Mouse (Mus musculus): ENCODE measurements around the gene Dpf2.
A peak's percentile ranks its signal among the peaks of the same experiment; 100 is the strongest.

Gene Dpf2

DNA sequence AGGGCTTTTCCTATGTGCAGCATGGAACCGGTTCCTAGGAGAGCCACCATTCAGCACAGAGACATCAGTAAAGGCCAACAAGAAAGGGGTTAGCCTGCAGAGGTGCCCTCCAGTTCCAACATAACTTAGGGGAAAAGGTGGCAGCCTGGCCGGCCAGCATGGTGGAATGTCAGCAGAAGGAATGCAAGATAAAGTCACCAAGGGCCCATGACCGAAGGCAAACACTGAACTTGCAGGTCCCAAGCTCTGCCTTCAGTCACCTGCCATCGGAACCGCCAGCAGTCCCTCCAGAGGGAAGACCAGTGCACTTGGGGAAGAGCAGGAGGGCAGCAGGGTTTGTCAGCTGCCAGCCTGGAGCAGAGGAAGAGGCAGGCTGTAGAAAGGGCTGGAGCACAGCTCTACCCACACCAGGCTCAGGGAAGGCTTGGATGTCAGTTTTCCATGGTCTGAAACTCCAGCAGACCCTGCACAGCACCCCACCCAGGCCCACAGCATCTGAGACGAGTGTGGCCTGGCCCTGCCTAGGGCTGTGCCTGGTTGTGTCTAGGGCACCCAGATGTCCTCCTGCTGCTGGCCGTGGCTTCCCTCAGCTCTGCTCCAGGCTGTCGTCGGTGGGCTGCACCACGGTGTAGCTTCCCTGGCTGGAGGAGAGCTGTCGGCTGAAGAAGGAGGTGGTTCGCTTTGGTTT is 60.6 kb downstream of the Dpf2 start:
- DNase-seq = no peak

DNA sequence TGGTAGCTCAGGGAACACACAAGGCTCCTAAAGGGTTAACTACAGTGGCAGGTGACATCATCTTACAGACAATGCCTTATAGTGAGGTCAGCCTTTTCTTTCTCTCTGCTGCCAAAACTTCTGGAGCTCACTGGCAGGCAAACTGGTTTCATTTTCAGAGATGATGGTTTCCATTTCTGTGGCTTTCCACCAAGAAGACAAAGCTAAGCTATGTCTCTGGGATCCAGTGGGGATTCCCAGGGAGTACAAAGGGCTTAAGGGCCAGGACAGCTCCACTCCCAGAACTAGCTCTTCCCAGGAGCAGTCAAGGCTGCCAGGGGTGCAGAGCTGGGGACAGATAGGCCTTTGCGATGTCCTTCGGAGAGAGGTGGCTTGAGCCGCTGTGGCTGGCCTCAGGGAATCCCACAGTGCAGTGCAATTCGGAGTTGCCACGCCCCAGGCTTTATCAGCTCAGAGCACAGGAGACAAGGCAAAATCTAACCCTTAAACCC is 61.3 kb downstream of the Dpf2 start:
- no peak for DNase-seq

DNA sequence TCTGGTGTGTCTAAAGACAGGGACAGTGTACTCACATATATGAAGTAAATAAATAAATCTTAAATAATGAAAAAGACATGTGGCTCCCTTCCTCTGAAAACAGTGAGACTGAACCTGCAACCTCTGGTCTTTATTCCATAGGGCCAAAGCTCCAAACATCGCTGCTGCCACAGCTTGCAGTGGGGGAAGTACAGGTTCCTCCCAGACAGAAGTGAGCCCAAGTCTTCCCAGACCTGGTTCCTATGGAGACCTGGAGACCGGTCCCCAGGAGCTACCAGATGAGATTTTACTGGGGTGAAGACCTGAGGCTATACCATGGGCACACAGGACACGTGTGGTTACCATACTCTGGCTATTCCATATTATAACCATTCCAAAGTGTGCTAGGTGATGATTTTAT is 62.0 kb downstream of the Dpf2 start:
- DNase-seq = no peak

DNA sequence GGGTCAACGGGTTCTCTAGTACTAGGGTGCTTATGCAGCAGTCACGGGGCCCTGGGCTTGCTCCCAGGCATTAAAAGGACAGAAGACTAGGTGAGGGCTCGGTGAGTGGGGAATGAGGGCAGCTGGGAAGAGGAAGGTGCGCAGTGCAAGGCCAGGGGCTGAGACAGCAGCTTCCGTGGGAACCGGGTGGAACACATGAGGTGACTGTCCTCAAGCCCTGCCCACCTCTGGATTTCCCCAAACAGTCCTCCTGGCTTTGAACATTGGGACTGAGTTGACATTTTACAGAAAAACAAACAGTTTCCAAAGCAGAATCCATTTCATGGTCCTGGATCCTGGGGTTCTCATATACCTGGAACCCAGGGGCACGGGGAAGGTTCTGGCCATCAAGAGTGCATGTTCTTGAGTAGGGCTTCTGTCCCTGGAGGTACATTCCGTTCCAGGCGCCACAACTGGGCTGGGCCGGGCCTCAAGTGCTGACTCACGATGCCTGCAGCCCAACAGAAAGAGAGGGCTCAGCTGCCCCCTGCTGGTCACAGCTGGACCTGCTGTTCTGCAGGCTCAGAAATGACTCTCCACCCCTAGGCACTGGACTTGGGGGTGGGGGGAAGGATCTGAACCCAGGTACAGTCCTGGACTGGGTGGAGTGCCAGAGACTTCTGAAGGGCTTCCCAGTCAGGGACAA is 62.8 kb downstream of the Dpf2 start:
- DNase-seq = peak; percentile 96

DNA sequence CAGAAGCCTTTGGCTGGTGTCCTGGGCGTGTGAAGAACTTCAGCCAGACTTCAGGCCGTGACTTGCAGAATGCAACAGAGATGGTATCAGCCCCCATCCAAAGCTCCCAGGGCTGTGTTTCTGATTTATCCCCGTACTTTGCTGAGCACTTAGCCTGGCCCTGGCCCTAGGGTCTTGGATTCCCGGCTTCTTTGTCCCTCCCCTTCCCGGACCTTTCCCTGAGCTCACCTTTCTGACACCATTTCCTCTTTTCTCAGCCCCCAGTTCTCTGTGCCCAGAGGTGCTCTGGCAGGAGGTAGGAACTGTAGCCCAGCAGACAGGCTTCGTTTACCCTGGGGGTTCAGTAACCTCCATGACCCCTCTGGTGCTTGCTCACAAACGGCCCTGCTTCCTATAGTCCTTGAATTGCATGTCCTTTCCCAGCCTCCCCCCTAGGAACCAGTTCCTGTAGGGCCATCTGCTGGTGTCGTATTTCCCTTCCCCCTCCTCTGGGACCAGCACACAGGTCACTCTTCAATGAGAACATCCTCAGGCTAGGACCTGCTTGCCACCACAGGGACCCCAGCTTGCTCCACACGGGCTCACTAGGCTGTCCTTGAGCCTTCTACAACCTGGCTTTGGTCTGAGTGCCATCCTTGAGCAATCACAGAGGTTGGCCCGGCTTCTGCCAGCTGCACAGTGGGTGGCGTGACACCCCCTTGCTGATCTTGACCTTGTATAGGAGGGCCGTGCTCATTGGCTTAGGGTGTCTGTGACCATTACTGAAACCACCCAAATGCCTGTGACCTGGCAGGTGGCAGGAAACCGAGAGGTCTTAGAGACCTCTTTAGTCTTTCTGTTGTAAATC is 63.8 kb downstream of the Dpf2 start:
- peak; percentile 60 for DNase-seq

DNA sequence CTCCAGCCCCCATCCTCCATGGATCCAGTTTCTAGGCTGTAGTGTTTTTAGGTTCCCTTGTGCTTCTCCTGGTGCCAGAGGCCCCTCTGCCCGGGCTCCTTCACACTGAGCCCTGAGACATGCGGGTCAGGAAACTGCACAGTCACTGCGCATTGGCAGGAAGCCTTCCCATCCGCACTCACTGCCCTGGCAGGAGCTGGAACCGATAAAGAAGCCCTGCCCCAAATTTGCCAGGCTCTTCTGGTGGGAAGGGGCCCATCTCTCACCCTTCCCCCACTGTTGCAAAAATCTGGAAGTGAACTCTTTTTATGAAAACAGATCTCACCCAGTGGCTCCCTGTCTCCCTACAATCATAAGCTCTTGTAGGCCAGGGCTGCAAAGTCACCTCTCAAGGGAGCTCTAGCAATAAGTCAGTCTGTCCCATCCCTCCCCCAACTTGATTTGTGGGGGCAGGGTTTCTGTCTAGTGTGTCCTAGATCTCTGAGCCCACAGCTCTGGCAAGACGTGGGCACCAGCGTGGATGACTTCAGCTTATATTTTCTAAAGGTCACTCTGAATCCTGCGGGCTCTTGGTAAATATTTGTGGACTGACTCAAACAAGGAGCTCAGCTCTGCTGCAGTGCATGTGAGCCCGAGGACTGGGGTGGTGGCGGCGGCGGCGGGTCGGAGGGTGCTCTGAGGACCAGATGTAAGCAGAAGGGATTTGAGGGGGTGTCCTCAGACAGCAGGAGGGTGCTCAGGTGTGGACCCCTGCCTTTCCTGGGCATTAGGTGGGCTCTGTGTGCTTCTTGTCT is 64.6 kb downstream of the Dpf2 start:
- peak; percentile 72 for DNase-seq

DNA sequence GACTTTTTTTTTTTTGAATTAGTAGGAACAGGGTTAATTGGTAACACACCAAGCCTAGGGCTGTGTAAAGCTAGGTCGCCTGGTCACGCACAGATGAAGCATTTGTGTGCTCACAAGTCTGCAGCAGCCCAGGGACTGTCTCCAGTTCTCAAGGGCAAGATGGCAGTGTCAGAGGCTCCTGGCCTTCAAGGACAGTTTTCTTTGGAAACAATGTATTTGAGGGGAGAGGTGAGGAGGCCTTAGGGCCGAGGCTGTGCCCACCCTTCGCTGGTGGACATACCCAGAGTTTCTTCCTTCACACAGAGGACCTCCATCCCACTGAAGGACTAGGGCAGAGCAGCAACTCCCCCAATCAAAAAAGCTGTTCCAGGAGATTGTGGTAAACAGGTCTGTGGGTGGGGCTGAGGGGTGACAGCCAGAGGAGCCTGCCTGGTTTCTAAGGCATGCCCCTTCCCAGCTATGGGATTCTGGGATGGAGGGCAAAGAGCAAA is 65.5 kb downstream of the Dpf2 start:
- DNase-seq = peak; percentile 55

DNA sequence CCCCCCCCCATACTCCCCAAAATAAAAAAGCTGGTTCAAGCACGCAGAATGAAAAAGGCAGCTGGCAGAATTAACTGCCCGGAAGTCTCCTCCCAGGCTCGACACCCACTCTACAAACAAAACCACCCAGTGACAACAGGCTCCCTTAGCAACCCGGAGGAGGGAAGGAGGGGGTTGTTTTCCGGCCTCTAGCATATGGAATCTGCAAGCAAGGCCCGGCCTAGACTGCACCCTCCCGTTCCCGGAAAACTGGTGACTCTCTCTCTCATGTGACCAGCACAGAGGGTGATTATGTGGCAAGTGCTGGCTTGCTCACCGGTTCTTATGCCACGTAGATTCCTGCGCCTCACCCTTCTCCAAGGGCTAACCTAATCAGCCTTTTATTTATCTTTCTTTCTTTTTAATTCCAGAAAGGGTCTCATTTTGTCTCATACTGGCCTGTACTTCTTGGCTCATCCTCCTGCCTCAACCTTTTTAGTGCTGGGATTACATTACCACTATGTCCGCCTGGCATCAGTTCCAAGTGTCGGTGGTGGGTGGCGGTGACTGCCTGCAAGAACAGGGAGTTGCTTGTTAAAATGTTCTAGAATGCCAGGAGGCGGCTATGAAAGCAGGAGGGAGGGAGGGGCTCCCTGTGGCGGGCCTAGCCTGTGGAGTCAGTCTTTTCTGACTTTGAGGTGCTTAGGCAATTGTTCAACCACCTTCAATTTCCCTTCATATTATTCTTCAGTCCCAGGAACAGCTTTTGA is 66.1 kb downstream of the Dpf2 start:
- DNase-seq = peak; percentile 86
